Comparison of ENCODE assay signal across 19 mouse cellular contexts in genomic region chr15:84270463-84270862, GRCm38 (mm10). TPM values are rescaled to one million over a fixed set of nuclear protein-coding genes. Genes with fewer than 3 reads are reported as not detected.
DNase-seq lines count a peak whose midpoint lies in the region; ATAC-seq lines count a peak whose summit lies in the region.
"Had no signal": no experiment of that assay in that cellular context is flagged by ENCODE, and none has a peak within 500 bp of the region (broad histone marks: within the 10 kb centered on the region; RNA-seq: fewer than 3 reads in every experiment).

No protein-coding gene starts in this region.

- H3K4me2 ChIP-seq in heart, embryonic 13.5 days = no peak overlapping the region
- H3K4me2 ChIP-seq in heart, embryonic 11.5 days = no peak overlapping the region
- H3K4me2 ChIP-seq in kidney, embryonic 16.5 days (replicated peaks; ENCODE audit: low read depth, low read length) = no peak overlapping the region
- no peak overlapping the region for H3K4me2 ChIP-seq in heart, embryonic 16.5 days (ENCODE audit: low read depth, low read length)
- H3K4me2 ChIP-seq: forebrain, embryonic 13.5 days; midbrain, embryonic 13.5 days had no signal

- no peaks in the 10 kb centered on the region for H3K27me3 ChIP-seq in heart, embryonic 13.5 days (replicated peaks)
- H3K27me3 ChIP-seq in heart, embryonic 11.5 days (ENCODE audit: control insufficient read depth, insufficient read depth, low read length) = no peaks in the 10 kb centered on the region
- H3K27me3 ChIP-seq in kidney, embryonic 16.5 days (ENCODE audit: insufficient read depth, low read length) = no peaks in the 10 kb centered on the region
- H3K27me3 ChIP-seq in heart, embryonic 16.5 days (ENCODE audit: control insufficient read depth, insufficient read depth, low read length) = no peaks in the 10 kb centered on the region
- H3K27me3 ChIP-seq in hindbrain, embryonic 10.5 days (ENCODE audit: insufficient read depth, poor library complexity, severe bottlenecking) = no peaks in the 10 kb centered on the region; the same call in 1 of the 2 replicates
- H3K27me3 ChIP-seq: forebrain, embryonic 13.5 days had no signal

- peaks cover 29% of the 10 kb centered on the region for H3K36me3 ChIP-seq in heart, embryonic 13.5 days
- peaks cover 12% of the 10 kb centered on the region for H3K36me3 ChIP-seq in heart, embryonic 11.5 days (ENCODE audit: control insufficient read depth, insufficient read depth, low read length)
- no peaks in the 10 kb centered on the region for H3K36me3 ChIP-seq in kidney, embryonic 16.5 days (ENCODE audit: insufficient read depth, low read length)
- peaks cover 21% of the 10 kb centered on the region for H3K36me3 ChIP-seq in heart, embryonic 16.5 days (ENCODE audit: control insufficient read depth, insufficient read depth)
- H3K36me3 ChIP-seq in hindbrain, embryonic 10.5 days = peaks cover 29% of the 10 kb centered on the region
- H3K36me3 ChIP-seq: midbrain, embryonic 13.5 days had no signal

- DNase-seq in gastrocnemius, adult 18-20 months (ENCODE audit: low spot score) = peak; percentile 56
- no peak for DNase-seq in gastrocnemius, postnatal 36 days
- peak; percentile 22 for DNase-seq in kidney, postnatal 14 days
- no peak for DNase-seq in hindbrain, embryonic 10.5 days (ENCODE audit: low spot score)
- DNase-seq: cerebellum, adult 9-10 months; liver, postnatal 0 days; lung, postnatal 10 days; spleen, adult 18-20 months; thymus, postnatal 36 days had no signal

- peaks cover 46% of the 10 kb centered on the region for H3K4me1 ChIP-seq in heart, embryonic 13.5 days
- peaks cover 25% of the 10 kb centered on the region for H3K4me1 ChIP-seq in heart, embryonic 11.5 days (ENCODE audit: control insufficient read depth, insufficient read depth, low read length)
- no peaks in the 10 kb centered on the region for H3K4me1 ChIP-seq in kidney, embryonic 16.5 days (ENCODE audit: insufficient read depth, low read length)
- peaks cover 25% of the 10 kb centered on the region for H3K4me1 ChIP-seq in heart, embryonic 16.5 days (ENCODE audit: control insufficient read depth, insufficient read depth, low read length)
- peaks cover 22% of the 10 kb centered on the region for H3K4me1 ChIP-seq in hindbrain, embryonic 10.5 days (replicated peaks)

- intact Hi-C loops in gastrocnemius, postnatal 36 days (cut with DNase I) = no loop called here

- peak overlapping the region; percentile 54 for H3K27ac ChIP-seq in heart, embryonic 13.5 days (replicated peaks)
- H3K27ac ChIP-seq in heart, embryonic 11.5 days (ENCODE audit: low read depth, low read length) = no peak overlapping the region
- H3K27ac ChIP-seq in kidney, embryonic 16.5 days (ENCODE audit: low read length) = no peak overlapping the region
- peak overlapping the region; percentile 32 for H3K27ac ChIP-seq in heart, embryonic 16.5 days (ENCODE audit: low read length)
- no peak overlapping the region for H3K27ac ChIP-seq in hindbrain, embryonic 10.5 days
- H3K27ac ChIP-seq: forebrain, embryonic 13.5 days; hindbrain, postnatal 0 days; left cerebral cortex, adult 2 months; limb, embryonic 10.5 days; midbrain, embryonic 13.5 days had no signal

- no peak for ATAC-seq in heart, embryonic 13.5 days (ENCODE audit: extremely low read depth, insufficient number of reproducible peaks, low FRiP score, low TSS enrichment)
- ATAC-seq in heart, embryonic 11.5 days (replicated peaks; ENCODE audit: insufficient number of reproducible peaks, low FRiP score, low TSS enrichment) = no peak
- no peak for ATAC-seq in kidney, embryonic 16.5 days (ENCODE audit: low FRiP score, low TSS enrichment)
- ATAC-seq in heart, embryonic 16.5 days (replicated peaks; ENCODE audit: extremely low read depth, insufficient read depth, low FRiP score) = no peak
- ATAC-seq: forebrain, embryonic 13.5 days; hindbrain, postnatal 0 days; intestine, postnatal 0 days; liver, postnatal 0 days; midbrain, embryonic 13.5 days had no signal

- WGBS in heart, embryonic 13.5 days = 47% methylated on average over 6 of the region's 6 CpGs
- 64% methylated on average over 6 of the region's 6 CpGs for WGBS in heart, embryonic 11.5 days (ENCODE audit: insufficient replicate concordance)
- 58% methylated on average over 6 of the region's 6 CpGs for WGBS in kidney, embryonic 16.5 days
- WGBS in heart, embryonic 16.5 days = 53% methylated on average over 6 of the region's 6 CpGs
- WGBS in hindbrain, embryonic 10.5 days = 82% methylated on average over 6 of the region's 6 CpGs

- H3K9ac ChIP-seq in heart, embryonic 13.5 days = peak overlapping the region; percentile 59
- no peak overlapping the region for H3K9ac ChIP-seq in heart, embryonic 11.5 days (ENCODE audit: low read depth, low read length)
- no peak overlapping the region for H3K9ac ChIP-seq in kidney, embryonic 16.5 days (replicated peaks; ENCODE audit: low read length)
- peak overlapping the region; percentile 30; the same call in 1 of the 2 replicates for H3K9ac ChIP-seq in heart, embryonic 16.5 days (ENCODE audit: low read length)
- H3K9ac ChIP-seq: forebrain, embryonic 13.5 days; liver, postnatal 0 days; midbrain, embryonic 13.5 days had no signal

- peaks cover 4% of the 10 kb centered on the region; the same call in 1 of the 2 replicates for H3K9me3 ChIP-seq in heart, embryonic 13.5 days
- H3K9me3 ChIP-seq in heart, embryonic 11.5 days (replicated peaks; ENCODE audit: control insufficient read depth, low read length) = no peaks in the 10 kb centered on the region
- H3K9me3 ChIP-seq in kidney, embryonic 16.5 days (ENCODE audit: low read length) = no peaks in the 10 kb centered on the region
- H3K9me3 ChIP-seq in heart, embryonic 16.5 days (replicated peaks; ENCODE audit: control insufficient read depth, low read length) = peaks cover 3% of the 10 kb centered on the region; the same call in 1 of the 2 replicates
- H3K9me3 ChIP-seq in hindbrain, embryonic 10.5 days = peaks cover 2% of the 10 kb centered on the region; the same call in 1 of the 2 replicates
- H3K9me3 ChIP-seq: forebrain, embryonic 13.5 days; limb, embryonic 10.5 days; midbrain, embryonic 13.5 days had no signal

- H3K4me3 ChIP-seq in heart, embryonic 13.5 days = no peak overlapping the region
- H3K4me3 ChIP-seq in heart, embryonic 11.5 days (ENCODE audit: low read depth, low read length) = no peak overlapping the region
- H3K4me3 ChIP-seq in kidney, embryonic 16.5 days (ENCODE audit: low read length) = no peak overlapping the region
- no peak overlapping the region for H3K4me3 ChIP-seq in heart, embryonic 16.5 days (ENCODE audit: low read length)
- no peak overlapping the region for H3K4me3 ChIP-seq in hindbrain, embryonic 10.5 days
- H3K4me3 ChIP-seq: forebrain, embryonic 13.5 days; left cerebral cortex, adult 2 months; limb, embryonic 10.5 days; midbrain, embryonic 13.5 days had no signal

RNA-seq across cellular contexts. Expression of gene Parvb, which starts 38.6 kb away (rescaled TPM):
- 10 to 100 TPM; 35.7 to 58.2 TPM for total RNA-seq in gastrocnemius, adult 18-20 months (2021)
- 10 to 100 TPM; 45.8 to 49.5 TPM for total RNA-seq in gastrocnemius, postnatal 36 days (2021)
- polyA plus RNA-seq in heart, embryonic 13.5 days (2015; fragmentation: Nextera tagmentation; extraction: Ambion mirVana) = 12.7 and 15.5 TPM in 2 replicates
- 19.3 and 21.1 TPM in 2 replicates for polyA plus RNA-seq in heart, embryonic 11.5 days (2014; fragmentation: Nextera tagmentation; extraction: Ambion mirVana)
- polyA plus RNA-seq in kidney, embryonic 16.5 days (2015; fragmentation: Nextera tagmentation; extraction: Ambion mirVana) = 3.1 and 3.5 TPM in 2 replicates
- 13.2 and 15.5 TPM in 2 replicates for polyA plus RNA-seq in heart, embryonic 16.5 days (2015; fragmentation: Nextera tagmentation; extraction: Ambion mirVana)
- polyA plus RNA-seq in hindbrain, embryonic 10.5 days (2016; fragmentation: Nextera tagmentation; extraction: Ambion mirVana) = 7.1 and 7.6 TPM in 2 replicates

RNA-seq across cellular contexts. Expression of gene Parvg, which starts 53.4 kb away (rescaled TPM):
- 1 to 10 TPM; 1.0 to 1.4 TPM for total RNA-seq in gastrocnemius, adult 18-20 months (2021)
- total RNA-seq in gastrocnemius, postnatal 36 days (2021) = under 1 TPM; 0.74 to 0.97 TPM
- polyA plus RNA-seq in heart, embryonic 13.5 days (2015; fragmentation: Nextera tagmentation; extraction: Ambion mirVana) = 1.2 and 1.5 TPM in 2 replicates
- 0.59 and 0.60 TPM in 2 replicates for polyA plus RNA-seq in heart, embryonic 11.5 days (2014; fragmentation: Nextera tagmentation; extraction: Ambion mirVana)
- polyA plus RNA-seq in kidney, embryonic 16.5 days (2015; fragmentation: Nextera tagmentation; extraction: Ambion mirVana) = 1.6 and 2.1 TPM in 2 replicates
- polyA plus RNA-seq in heart, embryonic 16.5 days (2015; fragmentation: Nextera tagmentation; extraction: Ambion mirVana) = 8.3 and 21.6 TPM in 2 replicates
- polyA plus RNA-seq in hindbrain, embryonic 10.5 days (2016; fragmentation: Nextera tagmentation; extraction: Ambion mirVana) = 1.1 TPM in 2 replicates

Comparison
In these comparisons a context has a peak if more than half of its experiments do, and no peak if none do; other contexts are left out.
1. DNase-seq: peak in gastrocnemius, adult 18-20 months (single experiment) and kidney, postnatal 14 days (single experiment); none in gastrocnemius, postnatal 36 days (0 of 2) and hindbrain, embryonic 10.5 days (single experiment).
2. H3K27ac ChIP-seq: peak in heart, embryonic 13.5 days (single experiment) and heart, embryonic 16.5 days (single experiment); none in heart, embryonic 11.5 days (single experiment), kidney, embryonic 16.5 days (single experiment) and hindbrain, embryonic 10.5 days (single experiment).
3. H3K9ac ChIP-seq: peak in heart, embryonic 13.5 days (single experiment) and heart, embryonic 16.5 days (single experiment); none in heart, embryonic 11.5 days (single experiment) and kidney, embryonic 16.5 days (single experiment).